Mouse (Mus musculus) ovary, postnatal 14 days (tissue): Measurements from ENCODE around the gene Gprc5a.

Experiments
- DNase-seq: peaks from one replicate; pipeline ENCODE4 v3.0.0; 2022; ENCODE audit warnings: low spot score

Gene Gprc5a

DNA sequence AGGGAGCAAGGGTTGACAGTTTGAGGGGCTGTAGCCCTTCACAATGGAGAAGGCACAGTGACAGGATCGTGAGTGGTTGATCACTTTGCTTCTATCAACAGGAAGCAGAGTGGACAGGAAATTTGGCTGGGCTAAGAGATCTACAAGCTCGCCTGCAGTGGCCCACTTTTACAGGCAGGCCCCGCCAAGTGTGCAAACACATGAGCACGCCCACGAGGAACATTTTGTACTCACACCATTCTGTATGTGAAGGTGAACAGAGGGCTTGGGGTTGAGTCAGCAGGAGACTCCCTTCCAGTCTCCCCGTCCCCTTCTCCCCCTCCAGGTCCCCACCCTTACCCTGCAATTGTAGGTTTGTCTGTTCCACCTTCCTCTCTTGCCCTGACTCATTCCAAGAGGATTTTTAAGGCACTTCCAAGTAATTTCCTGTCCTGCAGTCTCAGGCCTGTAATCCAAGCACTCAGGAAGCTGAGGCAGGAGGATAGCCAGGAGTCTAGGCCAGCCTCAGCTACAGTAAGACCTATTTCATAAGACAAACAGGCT lies 9.0 kb downstream of the Gprc5a start:
- no peak for DNase-seq

- DNase-seq, result no peak
These were observed 10.8 kb downstream of the Gprc5a start for GRCm38 (mm10) chr6:135076202-135076601.

DNA sequence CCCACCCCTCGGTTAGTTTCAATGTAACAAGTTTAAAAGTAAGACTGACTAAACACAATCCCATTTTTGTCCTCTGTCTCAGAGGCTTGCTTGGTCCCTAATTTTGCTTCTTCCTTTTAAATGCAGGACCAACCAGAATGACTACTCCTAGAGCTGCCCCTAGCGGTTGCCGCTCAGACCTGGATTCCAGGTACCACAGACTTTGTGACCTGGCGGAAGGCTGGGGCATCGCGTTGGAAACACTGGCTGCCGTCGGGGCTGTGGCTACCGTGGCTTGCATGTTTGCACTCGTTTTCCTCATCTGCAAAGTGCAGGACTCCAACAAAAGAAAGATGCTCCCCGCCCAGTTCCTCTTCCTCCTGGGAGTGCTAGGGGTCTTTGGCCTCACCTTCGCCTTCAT lies 13.0 kb downstream of the Gprc5a start:
- no peak for DNase-seq

DNA sequence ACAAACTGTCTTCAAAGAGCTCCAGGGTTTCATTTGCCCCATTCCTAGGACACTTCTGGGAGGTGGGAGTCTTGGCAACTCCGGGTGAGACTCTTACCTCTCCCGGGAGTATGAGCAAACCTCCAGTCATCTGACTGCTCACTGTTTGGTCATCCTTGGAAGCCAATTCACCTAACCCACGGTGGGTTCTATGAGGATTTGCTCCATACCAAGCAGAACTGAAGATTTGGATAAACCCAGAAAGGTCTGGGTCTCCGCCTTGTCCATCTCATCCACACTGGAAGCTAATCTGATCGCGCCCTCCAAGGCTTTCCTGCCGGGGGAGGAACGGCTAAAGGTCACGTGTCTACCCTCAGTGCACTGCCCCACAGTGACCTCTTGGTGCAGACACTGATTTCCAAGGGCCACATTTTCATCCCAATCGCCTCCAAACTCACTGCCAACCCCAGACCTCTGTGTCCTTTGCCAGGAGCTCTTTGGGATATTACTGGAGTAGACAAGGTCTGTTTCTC lies 18.6 kb downstream of the Gprc5a start:
- DNase-seq, result no peak

GRCm38 (mm10) chr6:135085703-135086102 lies 20.3 kb downstream of the Gprc5a start:
- DNase-seq, result no peak

DNA sequence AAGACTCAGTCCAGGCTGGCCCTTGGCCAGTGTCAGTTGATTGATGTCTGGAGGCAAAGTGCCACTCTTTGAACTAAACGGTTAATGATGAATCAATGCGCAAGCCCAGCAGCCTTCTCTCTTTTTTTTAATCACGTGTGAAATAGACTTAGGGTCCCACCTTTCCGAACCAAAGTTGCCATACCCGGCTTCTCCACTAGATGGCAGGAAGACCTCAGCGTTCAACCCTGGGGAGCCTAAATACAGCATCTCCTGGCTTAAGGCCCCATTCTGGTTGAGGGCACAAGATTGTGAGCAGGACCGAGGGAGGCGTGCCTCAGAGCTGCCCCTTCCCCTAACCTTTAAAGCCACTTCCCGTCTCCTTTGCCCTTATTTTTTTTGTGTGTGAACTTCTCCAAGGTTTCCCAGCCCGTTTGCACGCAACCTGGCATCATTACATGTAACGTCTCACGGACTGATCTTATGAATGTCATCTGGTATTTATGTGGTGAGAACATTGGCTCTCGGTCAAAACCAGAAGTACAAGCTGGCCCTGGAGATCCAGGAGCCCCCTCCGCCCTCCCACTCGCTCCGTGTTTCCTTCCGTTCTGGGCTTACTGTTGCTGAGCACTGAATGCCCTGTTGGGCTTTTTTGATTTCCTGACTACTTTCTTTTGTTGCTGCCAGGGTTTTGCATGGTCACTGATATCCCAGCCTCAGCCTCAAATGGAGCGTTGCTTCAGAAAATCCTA lies 22.4 kb downstream of the Gprc5a start:
- peak; percentile 79 for DNase-seq

GRCm38 (mm10) chr6:135089786-135090185 lies 24.3 kb downstream of the Gprc5a start:
- no peak for DNase-seq

DNA sequence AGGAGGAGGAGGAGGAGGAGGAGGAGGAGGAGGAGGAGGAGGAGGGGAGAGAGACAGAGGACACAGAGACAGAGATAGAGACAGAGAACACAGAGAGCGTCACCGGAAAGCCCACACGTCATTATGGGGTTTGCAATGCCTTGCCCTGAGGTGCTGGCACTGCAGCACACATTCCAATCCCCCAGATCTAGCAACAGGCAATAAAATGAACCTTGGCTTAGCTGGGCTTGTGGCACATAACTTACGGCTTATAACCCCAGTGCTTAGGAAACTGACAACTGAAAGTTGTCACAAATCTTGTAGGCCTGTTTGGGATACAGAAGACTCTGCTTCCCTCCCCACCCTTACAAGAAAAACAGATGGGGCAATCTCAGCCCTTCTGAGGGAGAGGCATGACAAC lies 25.2 kb downstream of the Gprc5a start:
- no peak for DNase-seq

DNA sequence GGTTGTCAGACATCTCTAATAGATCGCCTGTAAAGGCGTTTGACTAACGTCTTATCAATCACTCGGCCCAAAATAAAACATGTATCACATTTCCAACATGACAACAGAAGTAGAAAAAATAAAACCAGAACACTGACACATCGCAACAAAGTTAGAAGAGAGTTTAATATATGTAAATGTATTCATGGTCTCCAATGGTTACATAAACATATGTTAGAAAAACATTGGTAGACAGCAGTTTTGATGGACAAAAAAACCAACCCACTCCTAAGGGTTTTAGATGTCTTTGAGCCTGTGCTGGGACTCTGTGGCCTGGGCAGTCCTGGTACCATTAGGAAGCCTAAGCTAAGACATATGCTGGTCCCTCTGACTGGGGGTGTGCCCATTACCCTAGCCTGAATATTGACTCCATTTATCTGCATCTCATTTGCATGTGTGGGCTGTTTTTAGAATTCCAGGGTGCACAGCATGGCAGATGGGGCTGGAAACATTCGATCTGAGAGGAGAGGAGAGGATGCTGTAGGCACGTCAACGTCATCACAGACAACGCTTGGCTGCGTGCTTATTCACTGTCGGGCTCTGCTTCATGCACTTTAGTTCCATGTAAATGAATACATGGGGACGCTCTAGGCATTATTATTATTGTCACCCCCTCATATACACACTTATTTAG lies 27.5 kb downstream of the Gprc5a start:
- no peak for DNase-seq

GRCm38 (mm10) chr6:135100787-135101472 lies 35.5 kb downstream of the Gprc5a start:
- DNase-seq, result no peak

- no peak for DNase-seq
These were observed 37.4 kb downstream of the Gprc5a start for GRCm38 (mm10) chr6:135102736-135103303.

- DNase-seq, result no peak
These were observed 41.6 kb downstream of the Gprc5a start for GRCm38 (mm10) chr6:135107014-135107413.

DNA sequence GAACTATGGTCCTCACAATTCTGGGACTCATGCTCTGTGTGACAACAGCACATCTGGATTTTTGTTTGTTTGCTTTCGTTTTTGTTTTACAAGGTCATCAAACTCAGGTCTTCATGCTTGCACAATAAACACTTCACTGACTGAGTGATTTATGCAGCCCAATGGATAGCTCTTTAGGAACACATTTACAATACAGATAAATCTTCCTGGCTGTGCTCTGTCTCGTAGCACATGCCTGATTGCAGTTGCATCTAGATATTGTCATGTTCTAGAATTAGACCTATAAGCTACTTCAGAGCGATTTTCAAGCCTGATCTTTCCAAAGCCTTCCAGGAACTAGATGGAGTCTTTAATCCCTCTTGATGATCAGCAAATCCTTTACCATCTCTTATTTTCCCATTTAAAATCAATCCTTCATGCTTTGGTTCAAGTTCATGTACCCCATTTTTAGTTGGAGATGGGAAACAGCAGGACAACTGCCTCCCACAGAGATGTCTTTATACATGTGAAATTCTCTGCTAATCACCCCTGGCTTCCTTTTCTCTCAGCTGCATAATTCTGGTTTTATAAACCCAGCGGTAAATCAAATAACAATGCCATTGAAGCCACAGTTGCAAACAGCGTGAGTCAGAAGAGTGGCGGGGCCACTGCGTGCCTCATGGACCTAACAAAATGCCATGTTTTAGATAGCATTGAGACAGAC lies 47.1 kb downstream of the Gprc5a start:
- DNase-seq, result no peak

DNA sequence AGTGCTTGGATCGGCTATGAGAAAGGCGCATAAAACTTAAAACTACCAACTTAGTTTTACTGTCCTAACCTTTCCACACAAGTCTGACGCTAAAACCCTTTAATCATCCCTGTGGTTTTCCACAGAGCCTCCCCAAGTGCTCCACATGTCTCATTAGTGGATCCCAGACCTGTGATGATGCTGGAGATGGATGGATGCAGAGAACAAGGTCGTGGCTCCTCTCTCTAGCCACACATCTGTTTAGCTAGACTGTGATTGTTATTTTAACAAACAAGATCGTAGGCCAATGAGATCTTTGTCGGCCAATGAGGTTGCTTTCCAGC lies 47.6 kb downstream of the Gprc5a start:
- no peak for DNase-seq

DNA sequence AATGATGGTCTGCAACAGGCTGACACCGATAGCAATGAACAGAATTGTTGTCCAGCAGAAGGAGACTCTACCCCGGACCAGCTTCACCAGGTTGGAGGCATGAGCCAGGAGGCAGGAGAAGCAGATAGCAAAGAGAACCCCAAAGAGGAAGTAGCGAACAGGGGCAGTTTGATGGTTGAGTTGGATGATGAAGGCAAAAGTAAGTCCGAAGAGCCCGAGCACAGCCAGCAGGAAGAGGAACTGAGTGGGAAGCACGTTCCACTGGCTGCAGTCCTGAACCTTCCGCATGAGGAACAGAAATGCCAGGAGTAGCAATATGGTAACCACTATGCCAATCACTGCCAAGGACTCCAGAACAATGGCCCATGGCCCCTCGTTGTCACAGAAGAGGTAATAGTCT lies 51.0 kb downstream of the Gprc5a start:
- no peak for DNase-seq

- DNase-seq, result no peak
These were observed 52.7 kb downstream of the Gprc5a start, which contains the start of gene Gprc5d for GRCm38 (mm10) chr6:135118183-135118582. Gene Gprc5d (minus strand): TSS chr6:135118283.

DNA sequence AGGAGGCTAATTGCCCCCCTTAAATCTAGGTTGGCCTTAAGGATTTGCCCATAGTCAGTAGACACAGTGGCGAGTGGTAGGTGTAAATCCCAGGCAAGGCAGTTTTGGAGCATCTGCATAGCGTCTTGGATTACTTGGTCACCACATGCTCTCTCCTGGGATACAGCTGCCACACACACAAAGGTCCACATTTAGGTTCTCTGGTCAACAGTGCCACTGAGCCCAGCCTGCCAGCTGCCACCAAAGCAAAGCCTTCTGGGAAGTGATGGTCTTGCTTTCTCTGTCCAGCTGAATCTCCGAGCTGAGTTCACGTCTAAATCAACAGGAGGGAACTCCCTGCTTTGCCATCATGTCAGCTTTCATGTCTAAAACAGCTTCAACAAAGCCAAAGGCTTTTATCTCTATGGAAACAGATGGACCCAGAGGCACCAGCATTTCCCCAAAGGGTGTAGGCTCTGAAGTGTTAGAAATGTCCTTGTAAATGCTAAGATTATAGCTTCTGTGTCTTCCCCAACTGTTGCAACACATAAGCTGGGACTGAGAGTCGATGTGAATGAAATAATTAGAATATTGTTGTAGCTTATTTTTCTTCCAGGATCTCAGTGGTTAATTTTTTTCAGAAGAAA lies 59.4 kb downstream of the Gprc5a start:
- no peak for DNase-seq

DNA sequence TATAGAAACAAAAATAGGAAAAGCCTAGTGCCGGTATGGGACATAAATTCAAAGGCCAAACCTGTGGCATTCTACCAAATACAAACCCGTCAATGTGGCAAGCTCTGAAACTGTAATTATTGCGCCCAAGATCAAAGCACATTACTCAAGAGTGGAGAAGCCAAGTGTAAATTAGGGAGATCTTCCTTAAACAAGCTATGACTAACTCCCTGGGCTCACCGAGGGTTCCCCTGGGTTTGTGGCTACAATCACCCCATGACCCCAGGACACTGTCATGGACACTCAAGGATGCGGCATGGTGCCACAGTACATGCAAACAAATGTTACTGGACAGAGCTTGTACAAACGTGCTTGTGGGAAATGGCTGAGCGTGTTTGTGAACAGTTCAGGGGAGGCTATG lies 67.6 kb downstream of the Gprc5a start:
- no peak for DNase-seq

- DNase-seq, result no peak
These were observed 68.0 kb downstream of the Gprc5a start for GRCm38 (mm10) chr6:135133486-135133885.
